Comparison of ENCODE assay signal across 22 mouse cellular contexts in the genomic region with DNA sequence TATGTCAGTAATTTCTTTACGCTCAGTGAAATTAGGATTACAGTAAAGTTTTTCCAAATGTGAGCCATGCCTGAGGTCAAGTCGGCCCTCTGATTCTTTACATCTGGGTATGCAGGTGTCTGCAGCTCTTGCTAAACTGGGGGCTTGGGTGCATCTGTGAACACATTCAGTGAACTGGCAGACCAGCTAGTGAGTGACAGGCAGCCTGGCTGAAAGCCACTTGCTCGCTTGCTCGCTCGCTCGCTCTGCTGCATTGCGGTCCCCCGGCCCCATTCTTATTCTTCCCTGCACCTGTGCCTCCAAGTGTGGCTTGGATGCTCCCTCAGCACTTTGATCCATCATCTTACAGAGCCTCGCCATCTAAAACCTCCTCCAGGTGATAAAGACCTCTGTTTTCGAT.
DNase-seq lines count a peak whose midpoint lies in the region; ATAC-seq and TF ChIP-seq lines count a peak whose summit lies in the region.
"Had no signal": no experiment of that assay in that cellular context is flagged by ENCODE, and none has a peak within 500 bp of the region (broad histone marks: within the 10 kb centered on the region; RNA-seq: fewer than 3 reads in every experiment).

No protein-coding gene starts in this region.

- no peak for TF ChIP-seq POLR2A in brain, embryonic 14.5 days (IDR thresholded peaks at IDR 0.05; ENCODE audit: borderline replicate concordance, extremely low read depth, insufficient read depth, insufficient read length, poor library complexity, severe bottlenecking)

- WGBS in forebrain, embryonic 13.5 days, result 43% methylated on average over 10 of the region's 10 CpGs
- WGBS in forebrain, embryonic 11.5 days, result 72% methylated on average over 10 of the region's 10 CpGs
- 32% methylated on average over 10 of the region's 10 CpGs for WGBS in forebrain, embryonic 16.5 days

- no peak overlapping the region for H3K9ac ChIP-seq in forebrain, embryonic 13.5 days
- H3K9ac ChIP-seq in forebrain, embryonic 11.5 days (ENCODE audit: low read length), result no peak overlapping the region
- H3K9ac ChIP-seq in forebrain, embryonic 16.5 days (replicated peaks; ENCODE audit: low read depth, low read length), result no peak overlapping the region
- H3K9ac ChIP-seq: heart, embryonic 15.5 days; hindbrain, embryonic 14.5 days; limb, embryonic 15.5 days; liver, embryonic 14.5 days; lung, embryonic 14.5 days had no signal

- no peak for DNase-seq in forebrain, embryonic 11.5 days (ENCODE audit: low spot score)
- DNase-seq in left cerebral cortex, postnatal 4 days, result peak; percentile 29
- DNase-seq in left cerebral cortex, adult 11 months (ENCODE audit: low spot score), result no peak
- peak; percentile 80 for DNase-seq in brain, embryonic 14.5 days (ENCODE audit: low read depth)
- DNase-seq in adrenal gland, postnatal 14 days, result no peak
- DNase-seq: adrenal gland, postnatal 36 days; cerebellum, adult 11-12 months; cerebellum, postnatal 36 days; gastrocnemius, postnatal 36 days; heart, postnatal 36 days; kidney, adult 8-10 months; kidney, postnatal 10 days; lung, embryonic 14.5 days; lung, postnatal 36 days had no signal

- H3K9me3 ChIP-seq in forebrain, embryonic 13.5 days (replicated peaks), result no peaks in the 10 kb centered on the region
- H3K9me3 ChIP-seq in forebrain, embryonic 11.5 days (ENCODE audit: control insufficient read depth, low read length), result no peaks in the 10 kb centered on the region
- H3K9me3 ChIP-seq in forebrain, embryonic 16.5 days (ENCODE audit: control insufficient read depth, low read length), result no peaks in the 10 kb centered on the region
- H3K9me3 ChIP-seq: heart, embryonic 15.5 days; limb, embryonic 15.5 days had no signal

- no peak overlapping the region for H3K27ac ChIP-seq in forebrain, embryonic 13.5 days
- H3K27ac ChIP-seq in forebrain, embryonic 11.5 days (ENCODE audit: low read depth, low read length), result no peak overlapping the region
- no peak overlapping the region for H3K27ac ChIP-seq in forebrain, embryonic 16.5 days (ENCODE audit: low read length)
- H3K27ac ChIP-seq: heart, embryonic 15.5 days; hindbrain, embryonic 14.5 days; limb, embryonic 15.5 days; liver, embryonic 14.5 days had no signal

- H3K36me3 ChIP-seq in forebrain, embryonic 13.5 days (ENCODE audit: poor library complexity, severe bottlenecking), result no peaks in the 10 kb centered on the region
- H3K36me3 ChIP-seq in forebrain, embryonic 11.5 days (ENCODE audit: control insufficient read depth, insufficient read depth, low read length), result no peaks in the 10 kb centered on the region
- H3K36me3 ChIP-seq in forebrain, embryonic 16.5 days (ENCODE audit: control insufficient read depth, insufficient read depth), result no peaks in the 10 kb centered on the region
- H3K36me3 ChIP-seq: heart, embryonic 15.5 days; limb, embryonic 15.5 days had no signal

- intact Hi-C loops in left cerebral cortex, postnatal 4 days (cut with DNase I), result no loop called here

- no peak for TF ChIP-seq CTCF in brain, embryonic 14.5 days (IDR thresholded peaks at IDR 0.05; ENCODE audit: borderline replicate concordance, extremely low read depth, insufficient read depth, insufficient read length)

- no peak overlapping the region for H3K4me2 ChIP-seq in forebrain, embryonic 13.5 days
- H3K4me2 ChIP-seq in forebrain, embryonic 11.5 days (ENCODE audit: low read depth, low read length, severe bottlenecking), result no peak overlapping the region
- H3K4me2 ChIP-seq in forebrain, embryonic 16.5 days (ENCODE audit: low read length), result peak overlapping the region; percentile 29; the same call in 1 of the 2 replicates
- H3K4me2 ChIP-seq: heart, embryonic 15.5 days; hindbrain, embryonic 14.5 days; limb, embryonic 15.5 days; lung, embryonic 14.5 days had no signal

- ATAC-seq in forebrain, embryonic 13.5 days, result peak; percentile 45; the same call in 1 of the 2 replicates
- ATAC-seq in forebrain, embryonic 11.5 days (replicated peaks; ENCODE audit: low FRiP score), result no peak
- peak; percentile 65; the same call in 1 of the 2 replicates for ATAC-seq in forebrain, embryonic 16.5 days
- ATAC-seq: CD4-positive, CD25-positive, alpha-beta regulatory T cell, adult 4 months; midbrain, embryonic 16.5 days had no signal

- H3K4me3 ChIP-seq in forebrain, embryonic 13.5 days, result no peak overlapping the region
- no peak overlapping the region for H3K4me3 ChIP-seq in forebrain, embryonic 11.5 days (ENCODE audit: low read depth, low read length)
- no peak overlapping the region for H3K4me3 ChIP-seq in forebrain, embryonic 16.5 days (replicated peaks; ENCODE audit: low read length)
- H3K4me3 ChIP-seq: heart, embryonic 15.5 days; limb, embryonic 15.5 days had no signal

- H3K4me1 ChIP-seq in forebrain, embryonic 13.5 days, result peaks cover 12% of the 10 kb centered on the region
- no peaks in the 10 kb centered on the region for H3K4me1 ChIP-seq in forebrain, embryonic 11.5 days (replicated peaks; ENCODE audit: control insufficient read depth, insufficient read depth, low read length)
- H3K4me1 ChIP-seq in forebrain, embryonic 16.5 days (replicated peaks; ENCODE audit: control insufficient read depth, insufficient read depth, low read length), result peaks cover 17% of the 10 kb centered on the region
- H3K4me1 ChIP-seq: heart, embryonic 15.5 days had no signal

- no peaks in the 10 kb centered on the region for H3K27me3 ChIP-seq in forebrain, embryonic 13.5 days
- no peaks in the 10 kb centered on the region for H3K27me3 ChIP-seq in forebrain, embryonic 11.5 days (ENCODE audit: control insufficient read depth, insufficient read depth, low read length)
- H3K27me3 ChIP-seq in forebrain, embryonic 16.5 days (replicated peaks; ENCODE audit: control insufficient read depth, insufficient read depth, low read length), result no peaks in the 10 kb centered on the region
- H3K27me3 ChIP-seq: heart, embryonic 15.5 days; limb, embryonic 15.5 days had no signal

Comparison
In these comparisons a context has a peak if more than half of its experiments do, and no peak if none do; other contexts are left out.
1. DNase-seq: peak in left cerebral cortex, postnatal 4 days (single experiment) and brain, embryonic 14.5 days (single experiment); none in forebrain, embryonic 11.5 days (single experiment), left cerebral cortex, adult 11 months (single experiment) and adrenal gland, postnatal 14 days (single experiment).